Mouse (Mus musculus) cortical plate, adult 2 months (tissue): ENCODE data around the gene Nmrk2.

ENCODE experiments used
- CTCF ChIP-seq: fragments of 200-500 bp; IDR thresholded peaks from 2 replicates; pipeline ENCODE4 v1.5.1; 2011; ENCODE audit warnings: mild to moderate bottlenecking, control low read depth, low read length; ENCODE audit not compliant: insufficient read depth; ENCODE audit errors: extremely low read depth
- POLR2A ChIP-seq: fragments of 200-500 bp; IDR thresholded peaks from 2 replicates; pipeline ENCODE4 v1.6.1; 2011; ENCODE audit warnings: mild to moderate bottlenecking, low read length, control low read depth; ENCODE audit not compliant: insufficient read depth; ENCODE audit errors: extremely low read depth

- no peak for TF ChIP-seq CTCF
- no peak for TF ChIP-seq POLR2A
Measured at GRCm38 (mm10) chr10:81178927-81179326, 22.9 kb downstream of the Nmrk2 start.
